ENCODE assay signal across 26 mouse cellular contexts in the genomic region with DNA sequence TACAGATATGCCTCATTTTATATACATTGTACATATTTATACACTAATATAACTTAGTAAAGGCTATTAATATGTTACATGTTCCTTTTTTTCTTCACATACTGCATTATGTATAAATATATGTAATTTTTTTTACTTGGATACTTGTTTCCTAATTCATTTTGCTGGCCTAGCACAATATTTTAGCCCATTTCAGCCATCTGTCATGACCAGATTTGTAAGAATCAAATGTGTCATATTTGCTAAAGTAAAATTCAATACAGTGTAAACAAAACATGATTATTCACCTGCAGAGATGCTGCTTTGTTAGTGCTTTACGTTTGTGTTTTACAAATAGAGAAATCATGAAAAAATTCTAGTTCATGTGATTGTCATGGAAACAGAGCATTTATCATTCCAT.
"Had no signal": no experiment of that assay in that cellular context is flagged by ENCODE, and none has a peak within 500 bp of the region (broad histone marks: within the 10 kb centered on the region; RNA-seq: fewer than 3 reads in every experiment).

No protein-coding gene starts in this region.

- H3K27ac ChIP-seq: embryonic facial prominence, embryonic 10.5 days; embryonic facial prominence, embryonic 12.5 days; embryonic facial prominence, embryonic 13.5 days; embryonic facial prominence, embryonic 15.5 days; forebrain, embryonic 10.5 days; forebrain, embryonic 12.5 days; forebrain, embryonic 13.5 days; forebrain, embryonic 15.5 days; gastrocnemius, adult 2 months; heart, adult 2 months had no signal

- H3K4me1 ChIP-seq: embryonic facial prominence, embryonic 10.5 days; embryonic facial prominence, embryonic 12.5 days; embryonic facial prominence, embryonic 13.5 days; embryonic facial prominence, embryonic 15.5 days; forebrain, embryonic 10.5 days; forebrain, embryonic 12.5 days; forebrain, embryonic 13.5 days; forebrain, embryonic 15.5 days had no signal

- H3K4me3 ChIP-seq: embryonic facial prominence, embryonic 10.5 days; embryonic facial prominence, embryonic 12.5 days; embryonic facial prominence, embryonic 13.5 days; embryonic facial prominence, embryonic 15.5 days; erythroblast, embryonic 14.5 days; forebrain, embryonic 10.5 days; forebrain, embryonic 12.5 days; forebrain, embryonic 13.5 days; forebrain, embryonic 15.5 days; gastrocnemius, adult 2 months; heart, adult 2 months had no signal

- H3K36me3 ChIP-seq: embryonic facial prominence, embryonic 10.5 days; embryonic facial prominence, embryonic 12.5 days; embryonic facial prominence, embryonic 13.5 days; embryonic facial prominence, embryonic 15.5 days; forebrain, embryonic 10.5 days; forebrain, embryonic 12.5 days; forebrain, embryonic 15.5 days had no signal

- DNase-seq: cerebellum, adult 2 months; cerebellum, adult 8-10 months; cerebellum, adult 9-10 months; cerebellum, adult 9-11 months; cerebellum, postnatal 10 days; cerebellum, postnatal 14 days; cerebellum, postnatal 25 days; cerebellum, postnatal 36 days; embryo, embryonic 11 days; forebrain, postnatal 0 days; gastrocnemius, adult 2 months; gastrocnemius, postnatal 10 days; gastrocnemius, postnatal 14 days; gastrocnemius, postnatal 25 days; gastrocnemius, postnatal 36 days; heart, adult 18-20 months had no signal

- H3K27me3 ChIP-seq: embryonic facial prominence, embryonic 12.5 days; embryonic facial prominence, embryonic 13.5 days; embryonic facial prominence, embryonic 15.5 days; forebrain, embryonic 12.5 days; forebrain, embryonic 13.5 days; forebrain, embryonic 15.5 days had no signal
